Mouse (Mus musculus): ENCODE measurements around the gene Mrpl49.

DNA sequence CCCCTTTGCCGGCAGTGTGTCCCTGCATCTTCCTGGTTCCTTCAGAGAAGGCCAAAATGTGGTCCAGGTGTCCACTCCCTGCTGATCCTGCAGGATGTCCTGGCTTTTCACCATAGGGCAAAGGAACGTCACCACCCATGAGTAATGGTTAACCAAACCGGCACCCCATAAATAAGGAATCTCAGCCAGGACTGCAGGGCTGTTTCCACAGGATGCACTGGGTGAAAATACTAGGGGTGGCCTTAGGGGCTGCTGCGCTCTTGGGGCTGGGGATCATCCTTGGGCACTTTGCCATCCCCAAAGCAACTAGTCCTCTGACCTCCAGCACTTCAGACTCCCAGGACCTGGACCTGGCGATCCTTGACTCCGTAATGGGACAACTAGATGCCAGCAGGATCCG is 48.0 kb upstream of the Mrpl49 start, which contains the start of gene Naaladl1:
- TF ChIP-seq CTCF (IDR thresholded peaks at IDR 0.05; ENCODE audit: low read depth) (no peak), EP300 (IDR thresholded peaks at IDR 0.05; ENCODE audit: low read depth) (no peak)

Data from liver, postnatal 0 days (tissue).